Mouse (Mus musculus) kidney, embryonic 15.5 days (tissue): ENCODE data around the gene Secisbp2l. TPM values are rescaled to one million over a fixed set of nuclear protein-coding genes. Genes with fewer than 3 reads are reported as not detected.

Source experiments
- ATAC-seq: fragments of 200-750 bp; cut with Nextera tagmentation; replicated peaks from 2 replicates; pipeline ENCODE4 v1.8.0; 2017; ENCODE audit warnings: moderate TSS enrichment; ENCODE audit not compliant: low FRiP score
- H3K27ac ChIP-seq: fragments of 300-500 bp; sonication (generic); 2 replicates; pipeline ENCODE4 v1.5.1; 2015; ENCODE audit warnings: mild to moderate bottlenecking, inconsistent platforms
- H3K27me3 ChIP-seq: fragments of 300-500 bp; sonication (generic); 2 replicates; pipeline ENCODE4 v1.6.1; 2015; ENCODE audit warnings: inconsistent platforms
- H3K36me3 ChIP-seq: fragments of 300-500 bp; sonication (generic); 2 replicates; pipeline ENCODE4 v1.6.1; 2015; ENCODE audit warnings: inconsistent platforms
- H3K4me1 ChIP-seq: fragments of 300-500 bp; sonication (generic); 2 replicates; pipeline ENCODE4 v1.6.1; 2015; ENCODE audit warnings: inconsistent platforms
- H3K4me2 ChIP-seq: fragments of 300-500 bp; sonication (generic); 2 replicates; pipeline ENCODE4 v1.6.1; 2015; ENCODE audit warnings: moderate library complexity, mild to moderate bottlenecking, inconsistent platforms
- H3K4me3 ChIP-seq: fragments of 300-500 bp; sonication (generic); replicated peaks from 2 replicates; pipeline ENCODE4 v1.5.1; 2015; ENCODE audit warnings: mild to moderate bottlenecking, inconsistent platforms
- H3K9ac ChIP-seq: fragments of 300-500 bp; sonication (generic); 2 replicates; pipeline ENCODE4 v1.6.1; 2015; ENCODE audit warnings: mild to moderate bottlenecking, inconsistent platforms
- H3K9me3 ChIP-seq: fragments of 300-500 bp; sonication (generic); replicated peaks from 2 replicates; pipeline ENCODE4 v1.6.1; 2016; ENCODE audit warnings: inconsistent platforms
- WGBS: fragments of 180-500 bp; shearing (Covaris S2); methylation state at CpG from one replicate; pipeline ENCODE4 v1.1.7; 2015; ENCODE audit warnings: mixed read lengths; 5-methylcytosine and 5-hydroxymethylcytosine counted together
- polyA plus RNA-seq: library from polyadenylated mRNA; unstranded; fragments of >200 nt; fragmentation: Nextera tagmentation; extraction: Ambion mirVana; gene quantifications from 2 replicates; pipeline ENCODE4 v1.2.1, GENCODE M21; 2015

The Secisbp2l gene
- polyA plus RNA-seq, 1 experiment from 2014 or later = 19.0 TPM

DNA sequence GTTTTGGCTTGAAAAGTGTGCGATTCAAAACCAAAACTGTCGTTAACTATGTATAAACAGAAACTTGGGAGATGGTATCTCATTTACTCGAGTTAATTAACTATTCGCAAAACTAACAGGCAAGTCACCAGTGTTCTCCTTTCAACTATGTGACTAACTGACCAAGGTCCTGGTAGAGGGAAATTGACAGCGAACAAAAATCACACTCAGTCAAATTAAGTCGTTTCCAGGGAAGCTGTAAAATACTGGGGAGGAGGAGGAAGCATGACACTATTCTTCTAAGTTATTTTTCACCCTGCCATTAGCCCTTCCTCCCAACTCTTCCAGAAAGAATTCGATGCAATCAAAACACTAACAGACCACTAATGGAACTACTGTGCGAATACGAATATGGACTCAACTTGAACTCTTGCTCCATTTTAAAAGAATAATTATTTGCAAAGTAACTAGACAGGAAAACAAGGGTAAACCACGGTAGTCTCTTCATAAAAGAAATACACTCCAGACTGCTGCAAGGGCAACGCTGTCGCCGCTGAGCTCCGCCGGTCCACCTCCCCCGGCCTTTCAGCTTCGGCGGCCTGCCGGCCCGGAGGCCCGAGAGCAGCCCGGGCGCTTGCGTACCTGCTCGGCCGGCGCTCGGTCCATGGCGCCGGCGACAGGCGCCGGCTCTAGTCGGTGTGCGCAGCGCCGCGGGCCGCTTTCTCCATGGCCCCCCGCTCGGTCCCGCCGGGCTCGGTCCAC lies 522 bp downstream of the Secisbp2l start:
- Histone ChIP-seq H3K27me3 (no peaks in the 10 kb centered on the region), H3K4me1 (peaks cover 39% of the 10 kb centered on the region), H3K4me3 (peak overlapping the region; percentile 97), H3K4me2 (peak overlapping the region; percentile 63), H3K9ac (peak overlapping the region; percentile 89), H3K9me3 (no peaks in the 10 kb centered on the region), H3K27ac (peak overlapping the region; percentile 93), H3K36me3 (0 out of 2 replicates have a peak, but pooled peaks cover 6% of the 10 kb centered on the region)
- ATAC-seq = peak; percentile 5; the same call in 1 of the 2 replicates
- 2% methylated on average over 44 of the region's 44 CpGs for WGBS

DNA sequence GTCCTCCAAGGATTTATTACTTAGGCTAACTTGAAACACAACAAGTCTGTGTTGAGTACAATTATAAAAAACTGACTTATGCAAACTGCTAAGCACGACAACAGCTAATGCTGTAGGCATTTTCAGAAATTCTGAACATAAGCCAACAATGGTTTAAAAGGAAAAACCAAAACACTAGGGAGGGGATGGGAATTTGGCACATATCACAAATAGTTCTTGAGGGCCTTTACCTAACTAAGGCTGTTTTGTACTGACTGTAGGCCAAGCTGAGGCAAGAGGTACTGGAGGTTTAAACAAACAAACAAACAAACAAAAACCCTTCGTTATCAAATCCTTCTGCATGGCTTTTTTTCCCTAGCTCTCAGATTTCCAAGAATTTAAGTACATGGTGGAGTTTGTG lies 1.7 kb downstream of the Secisbp2l start:
- no peak overlapping the region for H3K27ac ChIP-seq
- 50% methylated on average over 2 of the region's 2 CpGs for WGBS
- H3K9me3 ChIP-seq = no peaks in the 10 kb centered on the region
- no peak for ATAC-seq
- H3K9ac ChIP-seq = peak overlapping the region; percentile 89; the same call in 1 of the 2 replicates
- H3K4me2 ChIP-seq = peak overlapping the region; percentile 63
- H3K36me3 ChIP-seq = 0 out of 2 replicates have a peak, but pooled peaks cover 6% of the 10 kb centered on the region
- H3K4me1 ChIP-seq = peaks cover 39% of the 10 kb centered on the region
- peak overlapping the region; percentile 97 for H3K4me3 ChIP-seq
- no peaks in the 10 kb centered on the region for H3K27me3 ChIP-seq

DNA sequence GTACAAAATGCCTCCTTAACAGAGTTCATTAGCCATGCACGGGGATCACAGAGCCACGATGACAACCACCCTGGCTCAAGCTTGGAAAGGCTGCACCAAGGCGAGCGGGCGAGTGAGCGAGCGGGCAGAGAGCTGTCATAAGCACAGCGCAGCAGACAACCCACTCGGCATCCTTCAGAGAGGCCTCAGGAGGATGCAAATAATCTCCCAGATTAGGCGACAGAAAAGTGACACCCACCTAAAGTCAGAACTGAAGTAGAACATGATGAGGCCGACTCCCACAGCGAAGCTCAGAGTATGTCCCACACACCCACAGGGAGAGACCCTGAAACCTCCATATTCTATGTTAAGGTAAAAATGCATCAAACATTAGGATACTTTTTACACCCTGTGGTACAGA lies 4.3 kb downstream of the Secisbp2l start:
- H3K27ac ChIP-seq = no peak overlapping the region
- no peak overlapping the region for H3K9ac ChIP-seq
- H3K9me3 ChIP-seq = no peaks in the 10 kb centered on the region
- 79% methylated on average over 12 of the region's 12 CpGs for WGBS
- peaks cover 27% of the 10 kb centered on the region for H3K4me1 ChIP-seq
- H3K27me3 ChIP-seq = no peaks in the 10 kb centered on the region
- H3K4me3 ChIP-seq = no peak overlapping the region
- H3K36me3 ChIP-seq = peaks cover 21% of the 10 kb centered on the region
- H3K4me2 ChIP-seq = no peak overlapping the region
- no peak for ATAC-seq

DNA sequence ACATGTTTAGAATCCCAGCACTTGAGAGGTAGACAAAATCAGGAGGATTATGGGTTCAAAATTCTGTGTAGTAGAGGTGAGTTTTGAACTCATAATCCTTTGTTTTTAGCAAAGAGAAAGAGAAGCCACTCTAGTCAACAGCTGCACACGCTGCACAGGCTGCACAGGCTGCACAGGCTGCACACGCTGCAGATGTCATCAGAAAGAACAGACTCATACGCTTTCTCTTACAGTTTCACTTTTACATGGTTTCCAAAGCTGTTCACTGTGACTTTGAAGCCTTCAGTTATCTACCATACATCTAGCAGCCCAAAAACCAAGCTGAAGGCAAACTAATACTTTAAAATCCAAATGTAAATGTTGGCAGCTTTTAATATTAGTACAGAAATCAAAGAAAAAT lies 5.7 kb downstream of the Secisbp2l start:
- H3K4me2 ChIP-seq = no peak overlapping the region
- peaks cover 28% of the 10 kb centered on the region for H3K36me3 ChIP-seq
- H3K4me3 ChIP-seq = no peak overlapping the region
- no peak for ATAC-seq
- H3K9ac ChIP-seq = no peak overlapping the region
- 90% methylated on average over 3 of the region's 3 CpGs for WGBS
- H3K27ac ChIP-seq = no peak overlapping the region
- no peaks in the 10 kb centered on the region for H3K27me3 ChIP-seq
- H3K9me3 ChIP-seq = no peaks in the 10 kb centered on the region
- peaks cover 22% of the 10 kb centered on the region for H3K4me1 ChIP-seq

DNA sequence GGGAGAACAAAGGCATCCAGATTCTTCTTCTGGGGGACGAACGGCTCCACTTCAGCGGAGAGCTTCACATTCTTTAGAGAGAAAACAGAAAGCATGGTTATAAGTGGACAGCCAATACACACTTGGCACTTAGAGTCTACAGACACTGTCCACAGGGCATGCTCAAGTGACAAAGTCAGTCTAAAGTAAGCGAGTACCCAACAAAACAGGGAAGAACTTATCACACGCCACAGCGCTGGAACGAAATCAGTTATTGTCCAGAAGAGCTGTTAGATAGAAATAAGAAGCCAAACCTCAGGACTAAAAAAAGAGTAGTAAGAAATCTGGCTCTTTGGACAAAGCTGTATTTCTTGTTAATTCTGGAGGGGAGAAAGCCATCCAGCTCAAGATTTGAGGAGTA lies 7.0 kb downstream of the Secisbp2l start:
- Histone ChIP-seq H3K9ac (no peak overlapping the region), H3K27ac (no peak overlapping the region), H3K27me3 (no peaks in the 10 kb centered on the region), H3K4me3 (no peak overlapping the region), H3K4me1 (peaks cover 10% of the 10 kb centered on the region), H3K9me3 (no peaks in the 10 kb centered on the region), H3K4me2 (no peak overlapping the region), H3K36me3 (peaks cover 38% of the 10 kb centered on the region)
- no peak for ATAC-seq
- 92% methylated on average over 7 of the region's 7 CpGs for WGBS

DNA sequence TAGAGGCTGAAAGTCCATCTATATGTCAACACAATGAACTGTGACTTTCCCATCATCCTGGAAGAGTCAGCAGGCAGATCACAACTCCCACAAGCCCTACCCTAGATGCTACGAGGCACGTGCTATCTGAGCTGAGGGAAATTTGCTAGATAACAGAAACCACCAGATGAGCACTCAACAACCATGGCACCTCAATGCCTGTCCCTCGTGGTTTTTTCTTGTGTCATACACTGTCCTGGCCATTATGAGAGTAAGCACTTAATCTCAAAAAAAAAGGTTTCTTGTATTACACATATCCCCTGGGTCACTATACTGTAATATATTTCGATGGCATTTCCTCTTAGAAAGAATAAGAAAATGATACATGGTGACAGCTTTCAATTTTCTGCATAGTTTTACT lies 7.8 kb downstream of the Secisbp2l start:
- peaks cover 46% of the 10 kb centered on the region for H3K36me3 ChIP-seq
- peaks cover 2% of the 10 kb centered on the region; the same call in 1 of the 2 replicates for H3K4me1 ChIP-seq
- H3K4me2 ChIP-seq = no peak overlapping the region
- no peak overlapping the region for H3K4me3 ChIP-seq
- no peak overlapping the region for H3K9ac ChIP-seq
- H3K27me3 ChIP-seq = no peaks in the 10 kb centered on the region
- no peak for ATAC-seq
- H3K27ac ChIP-seq = no peak overlapping the region
- WGBS = 84% methylated on average over 4 of the region's 4 CpGs
- no peaks in the 10 kb centered on the region for H3K9me3 ChIP-seq

DNA sequence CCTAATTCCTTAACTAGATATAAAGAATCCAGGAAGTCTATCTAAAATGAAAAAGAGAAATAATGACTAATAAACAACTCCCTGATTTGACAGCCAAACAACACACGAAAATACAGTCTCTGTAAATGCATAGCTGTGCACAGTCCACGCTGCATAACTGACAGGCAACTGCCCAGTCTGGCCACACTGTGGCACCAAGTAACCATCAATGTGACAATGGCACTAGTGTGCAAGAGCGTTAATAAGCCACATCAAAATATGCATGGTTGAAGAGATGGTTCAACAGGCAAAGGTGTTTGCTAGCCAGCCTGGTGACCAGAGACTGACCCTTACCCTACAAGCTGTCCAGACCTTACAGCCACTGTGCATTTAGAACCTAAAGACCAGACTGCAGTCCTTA lies 17.6 kb downstream of the Secisbp2l start:
- 89% methylated on average over 3 of the region's 3 CpGs for WGBS
- Histone ChIP-seq H3K9me3 (no peaks in the 10 kb centered on the region), H3K36me3 (peaks cover 86% of the 10 kb centered on the region), H3K4me3 (no peak overlapping the region), H3K27ac (no peak overlapping the region), H3K27me3 (no peaks in the 10 kb centered on the region), H3K4me1 (no peaks in the 10 kb centered on the region), H3K4me2 (no peak overlapping the region), H3K9ac (no peak overlapping the region)
- no peak for ATAC-seq

DNA sequence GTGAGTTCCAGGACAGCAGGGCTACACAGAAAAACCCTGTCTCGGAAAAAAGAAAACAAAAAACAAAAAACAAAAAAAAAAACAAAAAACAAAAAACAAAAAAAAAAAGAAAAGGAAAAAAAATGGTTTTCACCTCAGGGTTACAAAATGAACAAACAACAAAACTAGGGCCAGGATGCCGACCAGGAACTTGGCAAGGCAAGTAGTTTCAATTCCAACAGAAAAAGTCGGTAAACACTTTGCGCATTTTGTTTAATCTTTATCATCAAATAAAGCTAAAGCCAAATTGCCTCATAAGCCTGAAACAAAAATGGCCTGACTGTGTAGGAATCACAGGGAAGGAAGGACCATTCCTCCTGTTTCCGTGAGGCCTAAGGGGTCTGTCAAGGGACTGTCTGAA lies 18.1 kb downstream of the Secisbp2l start:
- no peak overlapping the region for H3K4me3 ChIP-seq
- H3K4me1 ChIP-seq = no peaks in the 10 kb centered on the region
- peaks cover 86% of the 10 kb centered on the region for H3K36me3 ChIP-seq
- no peak overlapping the region for H3K27ac ChIP-seq
- H3K9me3 ChIP-seq = no peaks in the 10 kb centered on the region
- no peak overlapping the region for H3K4me2 ChIP-seq
- H3K9ac ChIP-seq = no peak overlapping the region
- 92% methylated on average over 5 of the region's 5 CpGs for WGBS
- ATAC-seq = no peak
- no peaks in the 10 kb centered on the region for H3K27me3 ChIP-seq

DNA sequence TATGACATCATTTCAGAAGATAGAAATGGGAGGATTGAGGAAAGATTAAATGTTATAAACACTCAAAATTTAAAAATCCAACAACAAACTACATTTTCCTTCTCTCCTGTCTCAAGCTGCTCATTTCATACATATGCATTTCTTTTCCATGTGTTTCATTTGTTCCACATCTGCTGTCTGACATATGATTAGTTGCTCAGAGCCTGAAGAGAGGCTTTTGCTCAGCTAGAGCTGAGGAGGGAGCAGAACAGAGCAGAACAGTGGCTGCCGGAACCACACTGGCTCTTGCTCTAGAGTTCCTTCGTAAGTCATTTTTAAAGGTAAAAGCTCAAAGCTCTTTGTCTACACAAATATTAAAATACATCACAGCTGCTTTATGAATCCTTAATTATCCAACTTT lies 33.3 kb downstream of the Secisbp2l start:
- no peaks in the 10 kb centered on the region for H3K4me1 ChIP-seq
- no peak for ATAC-seq
- WGBS = 89% methylated on average over 2 of the region's 2 CpGs

DNA sequence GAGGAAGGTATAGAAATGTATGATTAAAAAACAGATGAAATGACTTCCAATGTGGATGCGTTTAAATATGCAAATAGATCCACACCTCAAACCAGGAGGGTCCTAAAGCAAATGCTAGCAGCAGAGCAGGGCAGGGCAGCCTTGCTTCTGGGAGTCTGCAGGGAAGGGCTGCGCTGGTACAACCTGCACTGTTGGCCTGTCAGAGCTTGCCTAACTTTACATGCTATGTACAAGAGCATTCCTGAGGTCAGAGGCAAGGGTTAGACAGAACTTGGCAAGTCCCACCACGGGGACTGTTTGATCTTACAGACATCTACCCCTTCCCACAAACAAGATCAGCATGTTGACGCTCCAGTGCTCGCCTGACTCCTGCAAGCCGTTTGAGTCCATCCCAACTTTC lies 43.3 kb downstream of the Secisbp2l start:
- peaks cover 55% of the 10 kb centered on the region for H3K36me3 ChIP-seq
- 79% methylated on average over 6 of the region's 6 CpGs for WGBS
- no peaks in the 10 kb centered on the region for H3K4me1 ChIP-seq
- H3K27me3 ChIP-seq = no peaks in the 10 kb centered on the region
- H3K4me3 ChIP-seq = no peak overlapping the region
- H3K9ac ChIP-seq = no peak overlapping the region
- no peak overlapping the region for H3K4me2 ChIP-seq
- ATAC-seq = no peak
- H3K9me3 ChIP-seq = no peaks in the 10 kb centered on the region
- no peak overlapping the region for H3K27ac ChIP-seq

More for the DNA sequence above, 33.3 kb downstream of the Secisbp2l start:
- Histone ChIP-seq H3K4me3 (no peak overlapping the region), H3K27ac (no peak overlapping the region), H3K9ac (no peak overlapping the region), H3K36me3 (peaks cover 92% of the 10 kb centered on the region), H3K9me3 (no peaks in the 10 kb centered on the region), H3K4me2 (no peak overlapping the region), H3K27me3 (no peaks in the 10 kb centered on the region)

DNA sequence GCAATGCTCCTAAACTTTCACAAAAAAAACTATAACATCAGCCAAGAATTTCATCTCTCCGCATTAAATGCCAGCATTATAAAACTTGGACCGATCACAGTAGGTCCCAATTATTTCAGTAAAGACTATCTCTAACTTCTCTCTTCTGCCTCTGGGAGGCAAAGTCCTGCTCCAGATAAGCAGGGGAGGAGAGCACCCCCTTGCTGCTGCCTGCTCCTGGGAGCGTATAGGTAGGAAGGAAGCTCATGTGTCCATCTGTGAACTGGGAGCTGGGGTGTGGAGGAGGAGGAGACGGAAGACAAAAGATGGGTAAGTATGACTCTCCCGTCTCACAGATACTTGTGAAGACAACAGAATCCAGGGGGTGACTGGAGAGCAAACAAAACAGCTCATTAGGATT lies 44.0 kb downstream of the Secisbp2l start:
- H3K27ac ChIP-seq = no peak overlapping the region
- H3K27me3 ChIP-seq = no peaks in the 10 kb centered on the region
- no peak overlapping the region for H3K4me3 ChIP-seq
- no peaks in the 10 kb centered on the region for H3K9me3 ChIP-seq
- no peak overlapping the region for H3K4me2 ChIP-seq
- H3K36me3 ChIP-seq = peaks cover 49% of the 10 kb centered on the region
- H3K9ac ChIP-seq = no peak overlapping the region
- WGBS = 64% methylated on average over 5 of the region's 5 CpGs
- ATAC-seq = no peak
- H3K4me1 ChIP-seq = no peaks in the 10 kb centered on the region

DNA sequence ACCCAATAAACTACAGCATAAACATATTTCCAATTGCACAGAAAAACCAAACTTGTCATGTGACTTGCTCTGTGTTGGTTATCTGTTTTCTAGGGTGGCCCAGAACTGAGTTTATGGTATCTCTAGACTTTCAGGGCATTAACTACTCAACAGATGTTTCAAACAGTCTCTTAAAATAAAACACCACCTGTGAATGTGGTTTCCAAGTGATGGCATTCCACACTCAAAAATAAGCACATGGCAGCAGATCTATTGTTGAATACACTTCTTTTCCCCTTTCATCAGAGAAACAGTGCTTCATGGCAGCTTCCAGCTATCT lies 46.7 kb downstream of the Secisbp2l start:
- Histone ChIP-seq H3K9me3 (no peaks in the 10 kb centered on the region), H3K4me2 (no peak overlapping the region), H3K27ac (no peak overlapping the region), H3K36me3 (peaks cover 23% of the 10 kb centered on the region), H3K9ac (no peak overlapping the region), H3K4me3 (no peak overlapping the region), H3K4me1 (peaks cover 10% of the 10 kb centered on the region), H3K27me3 (no peaks in the 10 kb centered on the region)
- ATAC-seq = no peak
